Mouse (Mus musculus): Measurements from ENCODE around the gene Eif2d. TPM values are rescaled to one million over a fixed set of nuclear protein-coding genes. Genes with fewer than 3 reads are reported as not detected.
"Not testable (repeated sequence)": the region's sequence is repeated elsewhere in the genome, so short reads cannot be mapped to it uniquely, and the experiment has no call there.

Eif2d gene
- polyA plus RNA-seq, 1 experiment: 45.1 TPM

DNA sequence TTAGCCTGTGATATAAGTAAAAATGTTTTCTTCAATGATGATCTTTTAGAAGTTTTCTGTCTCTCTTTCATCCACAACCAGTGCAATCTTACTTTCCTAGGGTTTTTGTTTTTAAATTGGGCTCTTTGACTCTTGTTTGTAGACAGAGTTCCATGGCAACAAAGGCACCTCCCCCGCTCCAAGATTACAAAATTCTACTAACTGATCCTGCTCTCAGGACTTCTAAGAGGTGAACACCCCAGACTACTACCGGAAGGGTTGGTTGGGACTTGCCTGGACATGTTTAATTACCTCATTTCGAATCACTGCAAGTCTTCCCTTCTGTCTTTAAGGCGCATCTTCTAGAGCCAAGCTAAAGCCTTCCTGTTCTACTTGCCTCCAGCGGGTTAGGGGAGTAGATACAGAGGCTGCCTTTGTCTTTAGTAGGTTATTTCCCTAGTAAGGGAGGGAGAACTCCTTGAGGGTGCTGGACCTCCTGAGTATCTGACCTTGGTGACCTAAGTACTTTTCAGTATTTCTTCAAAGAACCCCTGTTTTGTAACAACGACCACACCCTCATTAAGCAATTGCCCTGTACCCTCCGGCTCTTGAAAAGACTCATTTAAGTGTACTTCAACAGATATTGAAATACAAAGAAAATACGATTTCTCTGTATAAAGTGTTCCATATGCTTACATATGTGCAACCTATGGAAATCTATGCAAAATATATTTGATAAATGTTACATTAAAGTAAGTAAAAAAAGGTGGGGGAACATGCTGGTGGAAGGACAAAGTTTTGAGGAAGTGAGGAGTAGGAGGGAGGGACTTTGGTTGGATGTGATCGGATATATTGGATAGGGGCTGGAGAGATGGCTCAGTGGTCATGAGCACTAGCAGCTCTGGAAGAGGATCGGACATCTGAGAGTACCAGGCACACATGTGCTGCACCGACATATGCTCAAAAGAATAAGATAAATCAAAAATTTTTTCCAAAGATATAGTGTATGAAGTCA is 13.6 kb upstream of the Eif2d start:
- no peak for DNase-seq (ENCODE audit: low spot score)

DNA sequence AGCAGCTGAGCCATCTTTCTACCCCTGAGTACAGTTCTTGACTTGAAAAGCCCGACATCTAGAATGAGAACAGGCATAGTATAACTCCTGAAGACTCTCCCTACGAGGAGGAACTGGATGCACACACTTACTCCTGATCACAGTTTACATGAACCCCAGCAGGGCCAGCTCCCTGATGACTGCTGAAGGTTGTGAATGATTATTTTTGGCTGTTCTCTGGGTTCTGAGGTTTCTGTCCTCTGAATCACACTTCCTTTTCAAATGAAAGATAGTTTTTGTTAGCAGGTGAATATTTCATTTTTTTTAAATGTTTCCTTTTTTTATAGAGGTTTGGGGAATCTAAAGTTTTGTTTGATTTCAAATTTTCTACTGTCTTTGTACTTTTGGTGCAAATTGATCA is 11.5 kb upstream of the Eif2d start:
- DNase-seq (ENCODE audit: low spot score): no peak

DNA sequence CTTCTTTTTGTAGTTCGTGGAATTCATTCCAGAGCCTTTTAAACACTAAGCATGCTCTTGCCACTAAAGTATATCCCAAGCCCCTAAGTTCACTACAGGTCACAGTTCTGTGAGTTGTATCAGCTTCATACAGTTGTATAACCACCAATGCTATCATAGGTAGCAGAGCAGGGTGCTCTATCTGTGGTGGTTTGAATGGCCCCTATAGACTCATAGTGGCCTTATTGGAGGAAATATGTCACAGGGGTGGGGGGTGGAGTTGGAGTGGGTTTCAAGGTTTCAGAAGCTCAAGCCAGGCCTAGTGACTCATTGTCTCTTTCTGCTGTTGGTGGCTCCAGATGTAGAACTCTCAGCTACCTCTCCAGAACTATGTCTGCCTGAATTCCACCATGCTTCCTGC is 10.5 kb upstream of the Eif2d start:
- DNase-seq (ENCODE audit: low spot score): no peak

DNA sequence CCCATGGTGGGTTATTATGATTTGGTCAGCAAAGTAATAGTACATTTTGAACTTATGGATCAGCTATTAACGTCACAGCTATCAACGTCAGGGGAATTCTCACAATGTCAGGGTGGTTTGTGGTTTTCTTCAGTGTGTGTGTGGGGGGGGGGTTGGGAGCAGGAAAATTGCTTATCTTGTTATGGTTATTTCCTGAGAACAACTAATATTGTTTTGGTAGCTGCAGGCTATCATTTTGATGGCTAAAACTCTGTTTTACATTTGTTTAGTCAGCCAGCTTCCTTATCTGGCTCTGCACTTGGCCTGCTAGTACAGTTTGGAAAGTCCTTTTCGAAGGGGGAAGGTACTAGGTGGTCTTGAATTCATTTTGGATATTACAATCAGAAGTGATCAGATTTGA is 7.8 kb upstream of the Eif2d start:
- DNase-seq (ENCODE audit: low spot score): not testable (repeated sequence)

DNA sequence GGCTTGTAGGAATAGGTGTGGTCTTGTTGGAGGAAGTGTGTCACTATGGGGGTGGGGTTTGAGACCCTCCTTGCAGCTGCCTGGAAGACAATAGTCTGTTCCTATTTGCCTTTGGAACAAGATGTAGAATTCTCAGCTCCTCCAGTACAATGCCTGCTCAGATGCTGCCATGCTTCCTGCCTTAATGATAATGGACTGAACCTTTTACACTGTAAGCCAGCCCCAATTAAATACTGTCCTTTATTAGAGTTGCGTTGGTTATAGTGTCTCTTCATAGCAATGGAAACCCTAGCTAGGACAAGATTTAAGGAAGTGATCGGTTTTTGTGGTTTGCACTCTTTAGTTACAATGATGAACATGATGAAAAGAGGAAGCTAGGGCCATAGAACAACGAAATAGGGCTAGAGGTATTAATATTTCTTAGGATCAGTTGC is 6.8 kb upstream of the Eif2d start:
- DNase-seq (ENCODE audit: low spot score): no peak

DNA sequence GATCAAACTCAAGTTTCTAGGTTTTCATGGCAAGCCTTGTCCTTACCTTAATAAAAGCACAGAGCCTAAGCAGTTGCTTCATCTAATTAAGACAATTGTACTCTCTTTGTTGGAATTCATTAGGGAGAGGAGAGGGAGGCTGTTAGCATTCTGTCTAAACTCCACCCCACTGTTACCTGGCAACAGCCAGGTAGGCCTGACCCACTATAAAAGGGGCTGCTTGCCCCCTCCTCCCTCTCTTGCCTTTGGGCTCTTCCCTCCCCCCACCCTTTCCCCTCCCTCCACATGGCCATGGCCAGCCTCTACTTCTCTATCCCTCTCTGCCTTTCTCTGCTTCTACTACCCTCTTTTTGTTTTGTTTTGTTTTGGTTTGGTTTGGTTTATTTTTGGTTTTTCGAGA is 3.5 kb upstream of the Eif2d start:
- no peak for DNase-seq (ENCODE audit: low spot score)

DNA sequence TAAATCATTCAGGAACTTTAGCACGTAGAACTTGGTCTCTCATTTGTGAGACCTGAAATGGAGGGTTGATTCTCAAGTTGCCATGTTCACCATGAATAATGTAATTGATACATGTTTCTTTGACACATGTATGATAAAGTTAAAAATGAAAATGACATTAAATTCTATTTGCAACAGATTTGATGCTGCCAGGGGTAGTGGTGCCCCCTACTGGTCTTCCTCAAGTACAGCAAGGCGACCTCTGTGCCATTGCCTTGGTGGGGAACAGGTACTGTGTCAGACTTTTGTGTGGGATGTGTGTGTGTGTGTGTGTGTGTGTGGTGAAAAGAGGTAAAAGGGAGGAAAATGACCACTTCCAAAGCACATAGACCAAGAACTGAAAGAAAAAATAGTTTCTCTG is 2.5 kb downstream of the Eif2d start:
- DNase-seq (ENCODE audit: low spot score): no peak

DNA sequence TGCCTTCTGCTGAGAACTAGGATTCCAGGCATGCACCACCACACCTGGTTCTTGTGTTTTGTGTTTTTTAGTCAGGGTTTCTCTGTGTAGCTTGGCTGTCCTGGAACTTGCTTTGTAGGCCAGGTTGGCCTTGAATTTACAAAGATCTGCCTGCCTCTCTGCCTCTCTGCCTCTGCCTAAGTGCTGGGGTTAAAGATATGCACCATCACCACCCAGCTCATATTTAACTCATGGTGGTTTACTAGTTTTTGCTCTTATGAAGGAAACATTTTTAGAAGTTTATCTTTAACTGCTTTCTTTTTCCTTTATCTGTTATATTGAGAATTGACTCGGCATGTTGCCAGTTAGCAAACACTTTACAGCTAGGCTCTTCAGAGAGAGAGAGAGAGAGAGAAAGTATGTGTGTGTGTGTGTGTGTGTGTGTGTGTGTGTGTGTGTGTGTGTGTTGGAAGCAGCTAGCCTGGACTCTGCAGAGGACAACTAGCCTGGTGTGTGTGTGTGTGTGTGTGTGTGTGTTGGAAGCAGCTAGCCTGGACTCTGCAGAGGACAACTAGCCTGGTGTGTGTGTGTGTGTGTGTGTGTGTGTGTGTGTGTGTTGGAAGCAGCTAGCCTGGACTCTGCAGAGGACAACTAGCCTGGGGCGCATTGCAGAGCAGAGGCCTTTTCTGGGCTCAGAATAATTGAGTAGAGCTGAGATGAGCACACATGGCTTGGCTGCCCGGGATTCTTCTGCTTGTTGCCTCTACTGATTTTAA is 6.8 kb downstream of the Eif2d start:
- not testable (repeated sequence) for DNase-seq (ENCODE audit: low spot score)

DNA sequence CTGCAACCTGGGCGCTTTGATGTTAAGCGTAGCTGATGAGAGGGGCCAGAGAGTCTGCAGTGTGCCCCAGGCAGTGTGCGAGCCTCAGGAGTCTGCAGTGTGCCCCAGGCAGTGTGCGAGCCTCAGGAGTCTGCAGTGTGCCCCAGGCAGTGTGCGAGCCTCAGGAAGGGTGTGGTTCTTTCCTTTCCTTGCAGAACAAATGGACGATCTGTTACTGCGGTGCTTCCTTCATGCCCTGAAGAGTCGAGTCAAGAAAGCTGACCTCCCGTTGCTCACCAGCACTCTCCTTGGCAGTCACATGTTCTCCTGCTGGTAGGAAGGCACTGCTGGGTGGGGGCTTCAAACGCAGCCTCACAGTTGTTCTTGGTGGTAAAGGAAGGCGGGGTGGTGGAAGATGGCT is 8.1 kb downstream of the Eif2d start:
- DNase-seq (ENCODE audit: low spot score): no peak

DNA sequence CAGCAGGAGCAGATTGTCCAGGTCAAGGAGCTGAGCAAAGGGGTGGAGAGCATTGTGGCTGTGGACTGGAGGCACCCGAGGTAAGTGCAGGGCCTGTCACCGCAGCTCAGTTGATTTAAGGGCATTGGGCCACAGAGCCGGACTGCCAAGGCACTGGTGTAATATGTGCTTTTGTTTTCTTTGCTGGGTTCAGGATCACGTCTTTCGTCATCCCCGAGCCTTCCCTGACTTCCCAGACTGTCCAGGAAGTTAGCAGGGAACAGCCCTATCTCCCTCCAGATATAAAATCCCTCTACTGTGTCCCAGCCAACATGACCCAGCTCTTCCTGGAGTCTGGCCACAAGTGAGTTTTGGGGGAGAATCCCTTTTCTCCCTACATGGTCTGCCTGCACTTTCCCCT is 11.4 kb downstream of the Eif2d start:
- no peak for DNase-seq (ENCODE audit: low spot score)

DNA sequence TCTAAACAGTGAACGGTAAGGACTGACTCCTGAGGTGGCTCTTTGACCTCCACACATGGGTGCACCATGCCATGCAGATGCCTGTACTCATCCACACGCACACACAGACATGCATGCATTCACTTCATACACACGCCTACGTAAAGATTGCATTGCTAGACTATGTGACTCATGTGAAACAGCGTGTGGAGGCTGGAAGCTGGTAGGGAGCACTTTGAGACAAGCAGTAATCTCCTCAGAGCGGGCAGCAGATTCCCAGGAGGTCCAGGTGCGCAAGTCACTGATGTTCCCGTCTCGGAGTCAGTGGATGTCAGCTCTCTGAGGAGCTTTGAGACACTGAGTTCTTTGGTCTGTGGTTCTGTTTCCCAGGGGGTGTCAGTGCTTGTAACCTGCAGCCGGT is 14.6 kb downstream of the Eif2d start:
- DNase-seq (ENCODE audit: low spot score): no peak

DNA sequence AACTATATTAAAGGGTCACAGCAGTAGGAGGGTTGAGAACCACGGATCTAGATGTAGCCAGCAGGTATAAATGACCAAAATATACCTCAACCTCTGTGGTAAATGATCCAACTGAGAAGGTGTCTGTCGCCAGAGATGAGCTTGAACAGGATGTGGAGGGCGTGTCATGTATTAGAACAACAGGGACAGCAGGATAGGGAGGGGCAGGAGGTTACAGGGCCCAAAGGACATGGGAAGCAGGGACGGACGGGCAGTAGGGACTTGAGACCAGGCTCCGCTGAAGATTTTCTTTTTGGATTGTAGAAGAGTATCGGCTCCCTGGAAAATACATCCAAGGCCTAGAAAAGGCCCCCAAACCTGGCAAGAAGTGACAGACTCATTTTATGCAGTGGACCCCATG is 20.0 kb downstream of the Eif2d start:
- no peak for DNase-seq (ENCODE audit: low spot score)

DNA sequence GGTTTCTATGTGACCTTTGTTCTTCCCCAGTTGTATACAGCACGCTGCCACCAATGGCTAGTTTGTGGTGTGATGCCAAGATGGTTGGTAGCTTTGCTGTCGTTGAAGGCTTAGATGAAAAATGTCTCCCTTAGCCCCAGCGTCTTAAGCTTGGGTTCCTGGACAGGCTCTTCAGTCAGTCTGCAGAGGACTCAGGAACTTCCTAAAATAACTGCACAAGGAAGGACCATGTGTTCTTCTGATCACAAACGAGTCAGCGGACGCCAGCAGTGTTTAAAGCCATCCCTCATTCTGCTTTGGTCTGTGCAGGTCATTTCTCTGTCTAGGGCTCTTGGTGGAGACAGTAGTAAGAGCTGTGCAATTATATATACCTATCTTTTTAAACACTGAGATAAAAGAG is 20.8 kb downstream of the Eif2d start:
- no peak for DNase-seq (ENCODE audit: low spot score)

DNA sequence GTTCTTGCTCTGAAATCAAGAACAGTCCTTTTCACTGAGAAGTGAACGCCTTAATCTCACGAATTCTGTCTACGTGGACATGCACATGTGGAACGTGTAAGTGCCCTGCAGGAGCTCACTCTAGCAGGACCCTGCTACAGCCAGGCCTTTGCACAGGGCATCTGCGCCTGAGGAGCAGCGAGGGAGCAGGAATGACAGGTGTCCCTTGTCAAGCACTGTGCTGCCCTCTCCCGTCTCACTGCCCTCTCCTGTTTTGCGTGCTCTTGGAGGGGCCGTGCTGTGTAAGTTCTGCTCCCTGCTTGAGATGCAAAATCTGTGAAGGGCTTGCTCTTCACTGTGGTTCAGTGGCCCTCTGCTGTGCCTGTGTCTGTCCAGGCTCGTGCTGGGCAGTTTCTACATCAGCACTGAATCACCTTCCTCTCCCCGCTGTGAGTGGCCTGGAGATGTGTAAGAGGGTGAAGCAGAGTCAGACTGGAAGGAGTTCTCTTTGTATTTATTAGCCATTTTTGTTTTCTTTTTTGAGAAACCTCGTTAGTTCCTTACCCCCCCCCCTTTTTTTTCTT is 21.4 kb downstream of the Eif2d start:
- no peak for DNase-seq (ENCODE audit: low spot score)

DNA sequence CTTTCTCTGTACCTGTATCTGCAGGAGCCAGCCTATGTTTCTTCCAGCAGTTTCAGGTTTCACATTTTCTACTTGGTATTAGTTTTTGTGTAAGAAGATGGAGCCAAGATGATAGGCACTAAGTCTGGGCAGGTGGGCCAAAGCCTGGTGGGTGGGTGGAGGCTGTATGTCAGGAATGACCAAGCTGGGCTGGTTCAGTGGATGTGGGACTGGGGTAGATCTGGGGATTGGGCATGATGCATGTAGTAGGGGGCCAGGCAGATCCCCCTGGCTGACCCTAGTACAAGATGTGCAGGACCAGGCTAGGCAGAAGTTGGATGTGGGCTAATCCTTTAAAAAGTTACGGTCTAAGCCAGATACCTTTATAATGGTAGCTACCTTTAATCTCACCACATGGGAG is 22.2 kb downstream of the Eif2d start:
- no peak for DNase-seq (ENCODE audit: low spot score)

DNA sequence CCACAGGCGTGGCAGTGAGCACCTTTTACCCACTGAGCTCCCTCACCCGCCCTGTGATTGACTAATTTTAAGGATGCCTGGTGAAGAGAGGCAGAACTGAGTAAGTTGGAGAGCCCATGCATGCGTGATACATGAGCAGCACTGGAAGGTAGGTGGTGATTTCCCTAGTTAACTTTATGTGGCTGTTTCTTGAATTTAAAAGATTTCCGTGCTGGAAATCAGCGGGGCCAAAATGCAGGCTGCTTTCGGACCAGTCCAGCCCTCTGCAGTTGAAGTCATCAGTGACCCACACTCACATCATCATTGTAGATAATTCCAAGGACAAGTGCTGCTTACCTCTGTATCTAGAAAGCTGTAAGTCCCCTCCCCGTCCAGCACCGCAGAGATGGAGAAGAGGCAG is 22.8 kb downstream of the Eif2d start:
- no peak for DNase-seq (ENCODE audit: low spot score)

DNA sequence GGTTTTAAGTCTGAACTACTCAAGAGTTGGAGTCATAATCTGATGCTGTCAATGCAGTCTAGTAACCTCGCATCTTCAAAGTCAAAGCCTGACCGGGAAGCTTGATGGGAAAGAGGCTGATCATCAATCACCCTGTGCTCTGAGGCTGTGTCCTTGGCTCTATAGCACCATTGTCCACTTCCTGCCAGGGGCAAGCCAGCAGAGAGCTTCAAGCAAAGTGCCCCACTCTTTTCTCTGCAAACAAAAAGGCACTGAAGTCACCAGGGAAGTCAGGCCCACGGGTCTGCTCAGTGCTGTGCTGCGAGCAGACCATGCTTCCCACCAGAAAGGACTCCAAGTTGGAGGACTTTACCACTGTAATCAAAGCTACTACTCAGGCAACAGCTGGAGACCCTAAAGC is 24.3 kb downstream of the Eif2d start:
- DNase-seq (ENCODE audit: low spot score): no peak

DNA sequence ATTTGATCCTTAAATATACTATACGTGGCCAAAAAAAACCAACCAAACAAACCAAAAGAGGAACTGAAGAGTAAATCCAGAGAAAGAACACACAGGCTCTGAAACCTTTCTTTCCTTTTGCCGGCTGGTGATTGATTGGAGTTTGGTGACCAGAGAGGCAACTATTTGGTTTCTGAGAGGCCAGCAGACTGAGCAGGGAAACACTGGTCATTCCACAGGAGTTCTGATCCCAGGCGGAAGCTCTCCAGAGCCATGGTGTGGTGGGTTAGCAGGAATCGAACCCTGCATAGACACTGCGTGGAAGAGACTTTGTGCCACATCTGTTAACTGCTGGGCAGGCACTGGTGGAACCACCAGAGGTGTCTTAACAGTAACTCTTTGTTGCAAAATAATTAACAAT is 25.1 kb downstream of the Eif2d start:
- no peak for DNase-seq (ENCODE audit: low spot score)

DNA sequence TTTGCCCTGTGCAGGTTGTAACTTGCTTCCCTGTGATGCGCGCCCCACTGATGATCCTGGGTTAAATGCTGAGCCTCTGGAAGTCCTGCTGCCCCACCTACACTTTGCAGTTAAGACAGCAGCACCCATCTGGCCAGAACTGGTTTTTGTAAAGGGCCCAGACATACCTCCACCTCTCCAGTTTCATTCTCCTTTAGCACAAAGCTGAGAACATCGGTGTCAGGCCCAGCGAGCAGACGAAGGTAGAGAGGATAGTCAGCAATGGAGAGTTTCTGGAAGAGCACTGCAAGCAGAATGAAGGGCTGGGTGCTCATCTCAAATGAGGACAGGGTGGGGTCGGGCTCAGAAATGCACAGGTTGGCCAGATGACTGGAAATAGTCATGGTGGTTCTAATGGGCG is 27.4 kb downstream of the Eif2d start:
- DNase-seq (ENCODE audit: low spot score): no peak

DNA sequence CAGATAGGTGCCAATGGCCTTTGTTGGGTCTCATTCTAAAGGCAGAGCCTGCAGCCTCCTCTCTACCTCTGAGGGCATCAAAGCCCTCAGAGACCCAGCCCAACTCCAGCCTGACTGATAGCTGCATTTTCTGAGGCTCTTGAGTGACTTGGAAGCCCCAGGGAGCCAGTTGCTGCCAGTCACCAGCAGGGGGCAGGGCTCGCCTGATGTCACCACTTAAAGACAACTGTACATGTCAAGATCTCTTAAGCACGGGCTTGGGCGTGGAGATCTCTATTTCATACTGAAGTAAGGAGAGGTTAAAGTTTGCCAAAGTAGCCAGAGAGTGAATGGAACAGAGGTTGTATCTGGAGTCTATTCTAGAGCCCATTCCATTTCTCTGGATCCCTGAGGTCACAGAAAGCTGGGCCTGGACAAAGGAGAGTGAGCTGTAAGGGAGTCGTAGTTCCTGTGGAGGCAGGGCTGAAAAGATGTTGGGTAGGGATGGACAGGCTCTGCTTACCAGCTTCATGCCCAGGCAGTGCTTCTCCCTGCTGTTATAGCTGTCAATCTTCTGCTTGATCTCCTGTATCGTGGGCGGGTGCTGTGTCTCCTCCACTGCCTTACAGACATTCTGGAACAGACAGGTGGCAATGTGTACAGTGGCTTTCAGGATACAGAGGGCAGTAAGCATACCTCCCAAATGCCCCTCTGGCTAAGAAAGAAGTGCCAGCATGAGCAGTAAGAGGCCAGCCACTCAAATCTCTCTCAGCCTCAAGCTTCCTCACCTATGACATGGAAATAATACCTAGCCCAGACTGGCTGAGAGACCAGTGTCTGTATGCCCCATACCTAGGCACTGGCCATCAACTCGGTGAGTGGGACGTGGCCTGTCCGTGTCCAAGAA is 28.9 kb downstream of the Eif2d start:
- peak; percentile 67 for DNase-seq (ENCODE audit: low spot score)

DNA sequence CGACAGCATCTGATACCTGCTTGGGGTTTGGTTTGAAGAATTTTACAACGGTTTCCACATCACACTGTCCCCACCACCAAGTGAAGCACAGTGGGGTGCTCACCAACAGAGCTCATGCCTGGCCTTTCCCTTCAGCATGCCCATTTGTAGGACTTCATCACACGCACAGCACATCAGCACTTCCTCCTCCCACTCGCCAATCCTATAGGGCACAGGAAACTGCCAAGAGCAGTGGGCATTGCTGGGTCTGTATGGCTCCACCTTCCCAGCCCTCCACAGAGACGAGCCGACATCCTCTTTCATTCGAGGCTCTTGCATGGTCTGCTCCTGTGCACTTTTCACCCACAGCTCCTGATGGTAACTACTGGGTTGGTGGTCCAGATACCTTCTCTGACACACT is 30.2 kb downstream of the Eif2d start:
- no peak for DNase-seq (ENCODE audit: low spot score)

Measured in urinary bladder, adult 2 months (tissue).